Mouse (Mus musculus): Measurements from ENCODE around the gene Sla2. TPM values are rescaled to one million over a fixed set of nuclear protein-coding genes. Genes with fewer than 3 reads are reported as not detected.

Gene Sla2
- total and polyA plus RNA-seq, 3 experiments: 1.1 to 3.8 (median 1.4) TPM

- no peak for DNase-seq (ENCODE audit: extremely low read depth)
- in situ Hi-C loops (cut with MboI; ENCODE audit: low pct_ligation_motif_present, low pct_unique_long_range_greater_than_20kb, low sequenced_read_pairs): loop anchor here (25.0 kb wide), 1 partner anchor 193 kb away; the partner anchor contains the start of genes Soga1 and Tldc2
- H3K27ac ChIP-seq (ENCODE audit: insufficient read depth, low read depth): no peak overlapping the region
- dilution Hi-C loops (cut with MboI; ENCODE audit: extremely low pct_ligation_motif_present, extremely low pct_unique_long_range_greater_than_20kb, low sequenced_read_pairs): no loop called here
- no peaks in the 10 kb centered on the region for H3K79me2 ChIP-seq (replicated peaks; ENCODE audit: control insufficient read depth, extremely low read depth, insufficient read depth, poor library complexity, severe bottlenecking)
- TF ChIP-seq HCFC1 (IDR thresholded peaks at IDR 0.05; ENCODE audit: low read depth, low read length) (no peak), NELFE (IDR thresholded peaks at IDR 0.05; ENCODE audit: low read depth, low read length) (no peak), USF1 (IDR thresholded peaks at IDR 0.05; ENCODE audit: low read depth, low read length) (no peak)
- H3K4me3 ChIP-seq (replicated peaks in 1 of 3; ENCODE audit: low read depth in 2 of 3, low read length in 2 of 3, poor library complexity in 1 of 3): no peak overlapping the region
- H3K36me3 ChIP-seq (replicated peaks in 1 of 2; ENCODE audit: control insufficient read depth in 1 of 2, insufficient read depth in 1 of 2, low read length in 1 of 2): no peaks in the 10 kb centered on the region
- H3K4me1 ChIP-seq (ENCODE audit: control insufficient read depth in 1 of 2, insufficient read depth in 2 of 2): no peaks in the 10 kb centered on the region
- no peaks in the 10 kb centered on the region for H3K27me3 ChIP-seq (replicated peaks)
- no peak overlapping the region for H3K4me2 ChIP-seq (ENCODE audit: insufficient read depth, low read depth, poor library complexity, severe bottlenecking)
- no peak overlapping the region for H3K9ac ChIP-seq (ENCODE audit: insufficient read depth, low read depth)
- H3K9me3 ChIP-seq (replicated peaks; ENCODE audit: low read length): no peaks in the 10 kb centered on the region
Measured at GRCm38 (mm10) chr2:156894496-156895265, 7.7 kb upstream of the Sla2 start.

- DNase-seq (ENCODE audit: extremely low read depth): no peak
- no peak overlapping the region for H3K4me3 ChIP-seq (replicated peaks in 1 of 3; ENCODE audit: low read depth in 2 of 3, low read length in 2 of 3, poor library complexity in 1 of 3)
- in situ Hi-C loops (cut with MboI; ENCODE audit: low pct_ligation_motif_present, low pct_unique_long_range_greater_than_20kb, low sequenced_read_pairs): loop anchor here (25.0 kb wide), 1 partner anchor 194 kb away; the partner anchor contains the start of genes Soga1 and Tldc2
- H3K79me2 ChIP-seq (replicated peaks; ENCODE audit: control insufficient read depth, extremely low read depth, insufficient read depth, poor library complexity, severe bottlenecking): no peaks in the 10 kb centered on the region
- TF ChIP-seq CHD2 (IDR thresholded peaks at IDR 0.05; ENCODE audit: low read length) (no peak), RAD21 (IDR thresholded peaks at IDR 0.05; ENCODE audit: low read depth, low read length) (no peak), ETS1 (conservative IDR thresholded peaks at IDR 0.05; ENCODE audit: low read depth, low read length) (no peak), HCFC1 (IDR thresholded peaks at IDR 0.05; ENCODE audit: low read depth, low read length) (no peak), TCF12 (IDR thresholded peaks at IDR 0.05; ENCODE audit: low read depth, low read length) (no peak)
- H3K4me1 ChIP-seq (ENCODE audit: control insufficient read depth in 1 of 2, insufficient read depth in 2 of 2): peaks cover 3% of the 10 kb centered on the region in 2 experiments; a peak in 3 of 4 replicates
- H3K9ac ChIP-seq (ENCODE audit: insufficient read depth, low read depth): no peak overlapping the region
- no peaks in the 10 kb centered on the region for H3K9me3 ChIP-seq (replicated peaks; ENCODE audit: low read length)
- no peaks in the 10 kb centered on the region for H3K27me3 ChIP-seq (replicated peaks)
- dilution Hi-C loops (cut with MboI; ENCODE audit: extremely low pct_ligation_motif_present, extremely low pct_unique_long_range_greater_than_20kb, low sequenced_read_pairs): no loop called here
- no peak overlapping the region for H3K4me2 ChIP-seq (ENCODE audit: insufficient read depth, low read depth, poor library complexity, severe bottlenecking)
- H3K36me3 ChIP-seq (replicated peaks in 1 of 2; ENCODE audit: control insufficient read depth in 1 of 2, insufficient read depth in 1 of 2, low read length in 1 of 2): no peaks in the 10 kb centered on the region
- no peak overlapping the region for H3K27ac ChIP-seq (ENCODE audit: insufficient read depth, low read depth)
Measured at GRCm38 (mm10) chr2:156892821-156893220, 5.8 kb upstream of the Sla2 start.

GRCm38 (mm10) chr2:156892240-156892639, 5.2 kb upstream of the Sla2 start:
- no peak for DNase-seq (ENCODE audit: extremely low read depth)
- Histone ChIP-seq H3K27ac (ENCODE audit: insufficient read depth, low read depth) (no peak overlapping the region), H3K9ac (ENCODE audit: insufficient read depth, low read depth) (no peak overlapping the region), H3K9me3 (replicated peaks; ENCODE audit: low read length) (no peaks in the 10 kb centered on the region), H3K4me3 (replicated peaks in 1 of 3; ENCODE audit: low read depth in 2 of 3, low read length in 2 of 3, poor library complexity in 1 of 3) (no peak overlapping the region), H3K4me2 (ENCODE audit: insufficient read depth, low read depth, poor library complexity, severe bottlenecking) (no peak overlapping the region), H3K4me1 (ENCODE audit: control insufficient read depth in 1 of 2, insufficient read depth in 2 of 2) (peaks cover 3 to 7% of the 10 kb centered on the region in 2 experiments; a peak in 3 of 4 replicates), H3K27me3 (replicated peaks) (no peaks in the 10 kb centered on the region), H3K36me3 (replicated peaks in 1 of 2; ENCODE audit: control insufficient read depth in 1 of 2, insufficient read depth in 1 of 2, low read length in 1 of 2) (no peaks in the 10 kb centered on the region), H3K79me2 (replicated peaks; ENCODE audit: control insufficient read depth, extremely low read depth, insufficient read depth, poor library complexity, severe bottlenecking) (no peaks in the 10 kb centered on the region)
- dilution Hi-C loops (cut with MboI; ENCODE audit: extremely low pct_ligation_motif_present, extremely low pct_unique_long_range_greater_than_20kb, low sequenced_read_pairs): no loop called here
- in situ Hi-C loops (cut with MboI; ENCODE audit: low pct_ligation_motif_present, low pct_unique_long_range_greater_than_20kb, low sequenced_read_pairs): loop anchor here (25.0 kb wide), 1 partner anchor 195 kb away; the partner anchor contains the start of genes Soga1 and Tldc2
- TF ChIP-seq SMC3 (IDR thresholded peaks at IDR 0.05; ENCODE audit: low read depth, low read length): no peak
- TF ChIP-seq ZC3H11A (IDR thresholded peaks at IDR 0.05; ENCODE audit: low read depth, low read length): no peak
- no peak for TF ChIP-seq ETS1 (conservative IDR thresholded peaks at IDR 0.05; ENCODE audit: low read depth, low read length)
- TF ChIP-seq MXI1 (IDR thresholded peaks at IDR 0.05; ENCODE audit: low read depth, low read length): no peak
- no peak for TF ChIP-seq E2F4 (IDR thresholded peaks at IDR 0.05; ENCODE audit: insufficient replicate concordance, low read depth, low read length)
- no peak for TF ChIP-seq ELF1 (IDR thresholded peaks at IDR 0.05; ENCODE audit: low read depth, low read length)
- TF ChIP-seq CHD1 (IDR thresholded peaks at IDR 0.05; ENCODE audit: low read depth, low read length): no peak
- TF ChIP-seq JUND (conservative IDR thresholded peaks at IDR 0.05; ENCODE audit: low read depth, low read length): no peak
